Mouse (Mus musculus) embryonic facial prominence, embryonic 11.5 days (tissue): ENCODE measurements at regions not wholly inside any gene's neighbourhood (a gene's known extent, or its start where the extent isn't known, plus 50 kb on each side); places are given as distances from the start of the nearest gene placed in this dataset.

Source experiments
- ATAC-seq: fragments of 200-750 bp; cut with Nextera tagmentation; replicated peaks from 2 replicates; pipeline ENCODE4 v1.8.0; 2017; ENCODE audit warnings: low read depth; ENCODE audit not compliant: insufficient number of reproducible peaks, low FRiP score, low TSS enrichment
- DNase-seq: peaks from one replicate; pipeline ENCODE4 v3.0.0-alpha.2; 2015; ENCODE audit warnings: low spot score
- H3K27ac ChIP-seq: fragments of 300-500 bp; sonication (generic); replicated peaks from 2 replicates; pipeline ENCODE4 v1.5.1; 2014; ENCODE audit warnings: mild to moderate bottlenecking, low read depth, low read length, control low read depth
- H3K27me3 ChIP-seq: fragments of 300-500 bp; sonication (generic); 2 replicates; pipeline ENCODE4 v1.6.1; 2014; ENCODE audit warnings: mild to moderate bottlenecking, low read length, moderate library complexity, mixed read lengths; ENCODE audit not compliant: control insufficient read depth, insufficient read depth
- H3K36me3 ChIP-seq: fragments of 300-500 bp; sonication (generic); replicated peaks from 2 replicates; pipeline ENCODE4 v1.6.1; 2014; ENCODE audit warnings: low read depth, mild to moderate bottlenecking, low read length, moderate library complexity, mixed read lengths; ENCODE audit not compliant: control insufficient read depth, insufficient read depth
- H3K4me1 ChIP-seq: fragments of 300-500 bp; sonication (generic); 2 replicates; pipeline ENCODE4 v1.6.1; 2014; ENCODE audit warnings: low read length, mixed read lengths; ENCODE audit not compliant: control insufficient read depth, insufficient read depth
- H3K4me2 ChIP-seq: fragments of 300-500 bp; sonication (generic); 2 replicates; pipeline ENCODE4 v1.6.1; 2014; ENCODE audit warnings: low read depth, mild to moderate bottlenecking, control low read depth, low read length, moderate library complexity
- H3K4me3 ChIP-seq: fragments of 300-500 bp; sonication (generic); 2 replicates; pipeline ENCODE4 v1.5.1; 2014; ENCODE audit warnings: low read depth, low read length, control low read depth
- H3K9ac ChIP-seq: fragments of 300-500 bp; sonication (generic); replicated peaks from 2 replicates; pipeline ENCODE4 v1.6.1; 2014; ENCODE audit warnings: mild to moderate bottlenecking, control low read depth, low read length
- H3K9me3 ChIP-seq: fragments of 300-500 bp; sonication (generic); replicated peaks from 2 replicates; pipeline ENCODE4 v1.6.1; 2016; ENCODE audit warnings: mild to moderate bottlenecking, low read length, inconsistent platforms, mixed read lengths; ENCODE audit not compliant: control insufficient read depth
- WGBS: fragments of 180-500 bp; shearing (Covaris S2); extraction: QIAGEN DNeasy Blood & Tissue Kit; methylation state at CpG from one replicate; pipeline ENCODE4 v1.1.7; 2014; 5-methylcytosine and 5-hydroxymethylcytosine counted together

DNA sequence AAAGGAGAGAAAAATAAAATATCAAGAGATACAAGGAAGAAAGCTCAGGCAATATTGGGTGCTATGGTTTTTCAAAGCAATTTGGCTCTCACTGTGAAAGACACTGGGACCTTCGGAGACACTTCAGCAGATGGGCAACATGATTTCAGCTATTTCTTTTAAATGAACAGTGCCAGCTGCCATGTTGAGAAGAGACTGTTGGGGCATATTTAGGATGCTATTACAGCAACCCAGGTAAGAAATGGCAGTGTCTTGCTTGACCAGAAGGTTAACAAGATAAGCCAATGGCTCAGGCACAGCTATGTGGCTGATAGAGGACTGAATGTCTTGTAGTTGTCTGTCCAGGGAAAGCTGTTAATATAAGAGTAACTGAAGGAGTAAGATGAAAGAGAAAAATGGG is 348.6 kb downstream of the Ankrd7 start:
- Histone ChIP-seq H3K27ac (no peak overlapping the region), H3K27me3 (no peaks in the 10 kb centered on the region), H3K4me3 (no peak overlapping the region), H3K4me2 (no peak overlapping the region), H3K9ac (no peak overlapping the region), H3K9me3 (no peaks in the 10 kb centered on the region), H3K4me1 (no peaks in the 10 kb centered on the region), H3K36me3 (no peaks in the 10 kb centered on the region)
- DNase-seq (no peak), ATAC-seq (no peak)
- 97% methylated on average over 1 of the region's 1 CpGs for whole genome bisulfite sequencing

- ATAC-seq (no peak), DNase-seq (no peak)
- H3K27me3 ChIP-seq = no peaks in the 10 kb centered on the region
- no peak overlapping the region for H3K4me2 ChIP-seq
- no peaks in the 10 kb centered on the region for H3K4me1 ChIP-seq
- H3K36me3 ChIP-seq = no peaks in the 10 kb centered on the region
- H3K9ac ChIP-seq = no peak overlapping the region
- no peaks in the 10 kb centered on the region for H3K9me3 ChIP-seq
- no peak overlapping the region for H3K27ac ChIP-seq
- 73% methylated on average over 1 of the region's 1 CpGs for WGBS
- H3K4me3 ChIP-seq = no peak overlapping the region
Measured at GRCm38 (mm10) chr6:19215124-19215523, 349.0 kb downstream of the Ankrd7 start.

DNA sequence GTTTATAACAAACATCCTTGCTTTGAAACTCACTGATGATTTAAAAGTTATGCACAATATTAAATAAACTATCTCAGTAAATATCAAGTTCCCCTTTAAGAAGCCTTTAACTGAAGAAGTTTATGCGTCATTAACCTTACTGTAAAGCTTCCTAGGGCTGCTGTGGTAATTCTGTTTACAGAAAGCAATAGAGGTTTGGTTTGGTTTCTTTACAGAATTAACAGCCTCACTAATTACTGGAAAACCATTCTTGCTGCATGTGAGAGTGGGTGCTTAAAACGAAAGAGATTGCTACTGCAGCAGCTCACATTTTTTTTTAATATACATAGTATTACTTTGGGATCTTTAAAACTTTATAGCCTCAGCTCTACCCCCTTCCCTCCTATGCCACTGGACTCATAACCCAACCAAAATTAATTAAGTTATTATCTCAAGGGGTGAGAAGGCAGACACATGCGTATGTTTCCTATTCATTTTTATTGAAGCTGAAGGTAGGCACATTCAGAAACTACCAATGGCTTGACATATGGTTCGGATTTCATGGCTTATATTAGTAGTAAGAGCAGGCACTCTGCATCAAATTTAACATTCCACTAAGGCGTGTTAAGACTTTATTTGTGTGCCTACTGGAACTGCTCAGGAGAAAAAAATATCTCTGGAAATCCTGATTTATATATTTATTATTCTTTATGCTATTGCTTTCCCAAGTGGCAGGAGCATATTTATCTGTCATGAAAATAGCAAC is 398.1 kb downstream of the Ankrd7 start:
- Histone ChIP-seq H3K4me3 (no peak overlapping the region), H3K4me2 (no peak overlapping the region), H3K9ac (no peak overlapping the region), H3K27me3 (no peaks in the 10 kb centered on the region), H3K36me3 (no peaks in the 10 kb centered on the region), H3K9me3 (no peaks in the 10 kb centered on the region), H3K27ac (no peak overlapping the region), H3K4me1 (no peaks in the 10 kb centered on the region)
- peak; percentile 58 for DNase-seq
- WGBS = 54% methylated on average over 5 of the region's 5 CpGs
- no peak for ATAC-seq

GRCm38 (mm10) chr6:19273207-19273606 is 407.1 kb downstream of the Ankrd7 start:
- Histone ChIP-seq H3K27ac (no peak overlapping the region), H3K9ac (no peak overlapping the region), H3K4me2 (no peak overlapping the region), H3K4me1 (no peaks in the 10 kb centered on the region), H3K27me3 (no peaks in the 10 kb centered on the region), H3K36me3 (no peaks in the 10 kb centered on the region), H3K9me3 (no peaks in the 10 kb centered on the region), H3K4me3 (no peak overlapping the region)
- whole genome bisulfite sequencing = 81% methylated on average over 2 of the region's 2 CpGs
- ATAC-seq (no peak), DNase-seq (no peak)

GRCm38 (mm10) chr6:19282682-19283333 is 416.7 kb downstream of the Ankrd7 start:
- H3K36me3 ChIP-seq = no peaks in the 10 kb centered on the region
- H3K27me3 ChIP-seq = no peaks in the 10 kb centered on the region
- H3K9me3 ChIP-seq = no peaks in the 10 kb centered on the region
- no peak overlapping the region for H3K4me3 ChIP-seq
- no peak overlapping the region for H3K27ac ChIP-seq
- H3K4me2 ChIP-seq = no peak overlapping the region
- H3K9ac ChIP-seq = no peak overlapping the region
- DNase-seq = no peak
- H3K4me1 ChIP-seq = no peaks in the 10 kb centered on the region
- WGBS = 80% methylated on average over 4 of the region's 4 CpGs
- no peak for ATAC-seq

GRCm38 (mm10) chr6:19332659-19333058 is 466.5 kb downstream of the Ankrd7 start:
- Histone ChIP-seq H3K27me3 (no peaks in the 10 kb centered on the region), H3K4me3 (no peak overlapping the region), H3K9ac (no peak overlapping the region), H3K4me2 (no peak overlapping the region), H3K4me1 (no peaks in the 10 kb centered on the region), H3K36me3 (no peaks in the 10 kb centered on the region), H3K9me3 (no peaks in the 10 kb centered on the region), H3K27ac (no peak overlapping the region)
- DNase-seq (no peak), ATAC-seq (no peak)

GRCm38 (mm10) chr6:19335653-19336052 is 469.5 kb downstream of the Ankrd7 start:
- Histone ChIP-seq H3K9me3 (no peaks in the 10 kb centered on the region), H3K36me3 (no peaks in the 10 kb centered on the region), H3K27ac (no peak overlapping the region), H3K9ac (no peak overlapping the region), H3K4me1 (no peaks in the 10 kb centered on the region), H3K27me3 (no peaks in the 10 kb centered on the region), H3K4me2 (no peak overlapping the region), H3K4me3 (no peak overlapping the region)
- 89% methylated on average over 6 of the region's 6 CpGs for WGBS
- DNase-seq (no peak), ATAC-seq (no peak)

GRCm38 (mm10) chr6:19338470-19338869 is 472.4 kb downstream of the Ankrd7 start:
- H3K27ac ChIP-seq = no peak overlapping the region
- ATAC-seq (no peak), DNase-seq (no peak)
- no peak overlapping the region for H3K9ac ChIP-seq
- H3K27me3 ChIP-seq = no peaks in the 10 kb centered on the region
- H3K4me3 ChIP-seq = no peak overlapping the region
- no peak overlapping the region for H3K4me2 ChIP-seq
- no peaks in the 10 kb centered on the region for H3K36me3 ChIP-seq
- 80% methylated on average over 5 of the region's 5 CpGs for WGBS
- no peaks in the 10 kb centered on the region for H3K4me1 ChIP-seq
- no peaks in the 10 kb centered on the region for H3K9me3 ChIP-seq
